Mouse (Mus musculus) limb, embryonic 12.5 days (tissue): ENCODE measurements around the gene Tsc1. TPM values are rescaled to one million over a fixed set of nuclear protein-coding genes. Genes with fewer than 3 reads are reported as not detected.

ENCODE experiments used
- ATAC-seq: fragments of 200-750 bp; cut with Nextera tagmentation; 2 replicates; pipeline ENCODE4 v1.8.0; 2017; ENCODE audit warnings: low read depth, moderate TSS enrichment; ENCODE audit not compliant: insufficient number of reproducible peaks, insufficient read depth, low FRiP score, low TSS enrichment
- H3K27ac ChIP-seq: fragments of 300-500 bp; sonication (generic); 2 replicates; pipeline ENCODE4 v1.5.1; 2016; ENCODE audit warnings: mild to moderate bottlenecking, moderate library complexity
- H3K27me3 ChIP-seq: fragments of 300-500 bp; sonication (generic); 2 replicates; pipeline ENCODE4 v1.6.1; 2016; ENCODE audit warnings: mild to moderate bottlenecking, moderate library complexity
- H3K36me3 ChIP-seq: fragments of 300-500 bp; sonication (generic); 2 replicates; pipeline ENCODE4 v1.6.1; 2016; ENCODE audit warnings: mild to moderate bottlenecking, moderate library complexity
- H3K4me1 ChIP-seq: fragments of 300-500 bp; sonication (generic); replicated peaks from 2 replicates; pipeline ENCODE4 v1.6.1; 2016
- H3K4me2 ChIP-seq: fragments of 300-500 bp; sonication (generic); 2 replicates; pipeline ENCODE4 v1.6.1; 2016; ENCODE audit warnings: mild to moderate bottlenecking, moderate library complexity
- H3K4me3 ChIP-seq: fragments of 300-500 bp; sonication (generic); replicated peaks from 2 replicates; pipeline ENCODE4 v1.5.1; 2016; ENCODE audit warnings: mild to moderate bottlenecking
- H3K9ac ChIP-seq: fragments of 300-500 bp; sonication (generic); replicated peaks from 2 replicates; pipeline ENCODE4 v1.6.1; 2016; ENCODE audit warnings: mild to moderate bottlenecking, moderate library complexity
- H3K9me3 ChIP-seq: fragments of 300-500 bp; sonication (generic); 2 replicates; pipeline ENCODE4 v1.6.1; 2016; ENCODE audit warnings: mild to moderate bottlenecking, moderate library complexity
- WGBS: fragments of 180-500 bp; shearing (Covaris S2); methylation state at CpG from one replicate; pipeline ENCODE4 v1.1.7; 2016; 5-methylcytosine and 5-hydroxymethylcytosine counted together
- polyA plus RNA-seq: library from polyadenylated mRNA; unstranded; fragments of >200 nt; fragmentation: Nextera tagmentation; extraction: Ambion mirVana; gene quantifications from 2 replicates; pipeline ENCODE4 v1.2.1, GENCODE M21; 2016

Tsc1 gene
- polyA plus RNA-seq, 1 experiment from 2014 or later: 24.9 TPM

DNA sequence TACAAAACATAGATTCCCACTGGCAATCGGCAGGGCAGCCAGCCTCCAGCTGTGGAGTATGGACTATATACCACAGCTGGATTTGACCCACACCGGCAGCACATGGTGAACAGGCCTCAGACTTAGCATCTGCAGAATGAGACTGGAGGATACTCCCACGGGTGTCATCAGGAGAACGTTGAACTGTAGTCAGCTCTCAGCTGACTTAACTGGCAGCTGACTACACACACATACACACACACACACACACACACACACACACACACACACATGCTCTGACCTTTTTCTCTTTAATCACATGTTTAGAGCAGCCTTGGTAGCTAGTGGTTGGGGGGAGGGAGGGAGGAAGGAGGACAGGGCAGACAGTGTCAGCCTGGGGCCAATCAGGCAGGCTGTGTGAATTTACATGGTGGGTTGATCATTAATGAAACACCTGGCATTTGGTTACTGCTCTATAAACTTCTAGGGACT lies 11.1 kb upstream of the Tsc1 start:
- H3K27ac ChIP-seq: peak overlapping the region; percentile 53
- ATAC-seq: peak; percentile 83
- H3K9ac ChIP-seq: 0 out of 2 replicates have a peak overlapping the region, but pooled peaks have one; percentile 23
- H3K27me3 ChIP-seq: no peaks in the 10 kb centered on the region
- peak overlapping the region; percentile 15 for H3K4me2 ChIP-seq
- no peaks in the 10 kb centered on the region for H3K36me3 ChIP-seq
- peaks cover 22% of the 10 kb centered on the region for H3K4me1 ChIP-seq
- 9% methylated on average over 4 of the region's 4 CpGs for WGBS
- H3K4me3 ChIP-seq: no peak overlapping the region
- no peaks in the 10 kb centered on the region for H3K9me3 ChIP-seq

DNA sequence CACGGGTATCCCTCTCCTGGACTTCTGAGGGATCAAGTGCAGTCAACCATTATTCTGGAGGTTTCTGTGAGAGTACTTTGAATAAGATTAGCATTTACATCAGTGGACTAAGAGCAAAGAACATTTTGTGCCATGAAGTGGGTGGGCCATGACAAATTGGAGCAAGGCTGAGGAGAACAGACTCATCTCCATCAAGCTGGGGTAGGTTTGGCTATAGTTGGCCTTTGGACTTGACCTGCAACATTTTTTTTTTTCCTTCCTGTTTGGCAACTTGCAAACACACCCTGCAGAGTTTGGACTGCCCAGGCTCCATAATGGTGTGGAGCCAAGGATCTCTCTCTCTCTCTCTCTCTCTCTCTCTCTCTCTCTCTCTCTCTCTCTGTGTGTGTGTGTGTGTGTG lies 8.4 kb upstream of the Tsc1 start:
- peaks cover 28% of the 10 kb centered on the region for H3K4me1 ChIP-seq
- H3K27me3 ChIP-seq: no peaks in the 10 kb centered on the region
- WGBS: 59% methylated on average over 1 of the region's 1 CpGs
- no peak overlapping the region for H3K27ac ChIP-seq
- no peak for ATAC-seq
- no peak overlapping the region for H3K9ac ChIP-seq
- no peak overlapping the region for H3K4me3 ChIP-seq
- no peaks in the 10 kb centered on the region for H3K9me3 ChIP-seq
- H3K36me3 ChIP-seq: no peaks in the 10 kb centered on the region
- H3K4me2 ChIP-seq: no peak overlapping the region

DNA sequence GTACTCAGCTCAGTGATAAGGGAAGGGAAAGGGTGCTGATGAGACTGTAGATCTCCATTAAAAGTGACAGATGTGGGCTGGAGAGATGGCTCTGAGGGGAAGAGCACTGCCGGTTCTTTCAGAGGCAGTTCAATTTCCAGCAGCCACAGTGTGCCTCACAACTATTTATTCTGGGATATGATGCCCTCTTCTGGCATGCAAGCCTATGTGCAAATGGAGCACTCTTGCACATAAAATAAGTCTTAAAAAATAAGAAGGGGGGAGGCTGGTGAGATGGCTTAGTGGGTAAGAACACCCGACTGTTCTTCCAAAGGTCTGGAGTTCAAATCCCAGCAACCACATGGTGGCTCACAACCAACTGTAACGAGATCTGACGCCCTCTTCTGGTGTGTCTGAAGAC lies 7.9 kb upstream of the Tsc1 start:
- Histone ChIP-seq H3K27ac (no peak overlapping the region), H3K4me1 (peaks cover 31% of the 10 kb centered on the region), H3K4me3 (no peak overlapping the region), H3K27me3 (no peaks in the 10 kb centered on the region), H3K36me3 (no peaks in the 10 kb centered on the region), H3K9ac (no peak overlapping the region), H3K9me3 (no peaks in the 10 kb centered on the region), H3K4me2 (no peak overlapping the region)
- ATAC-seq: no peak
- 43% methylated on average over 4 of the region's 4 CpGs for WGBS

DNA sequence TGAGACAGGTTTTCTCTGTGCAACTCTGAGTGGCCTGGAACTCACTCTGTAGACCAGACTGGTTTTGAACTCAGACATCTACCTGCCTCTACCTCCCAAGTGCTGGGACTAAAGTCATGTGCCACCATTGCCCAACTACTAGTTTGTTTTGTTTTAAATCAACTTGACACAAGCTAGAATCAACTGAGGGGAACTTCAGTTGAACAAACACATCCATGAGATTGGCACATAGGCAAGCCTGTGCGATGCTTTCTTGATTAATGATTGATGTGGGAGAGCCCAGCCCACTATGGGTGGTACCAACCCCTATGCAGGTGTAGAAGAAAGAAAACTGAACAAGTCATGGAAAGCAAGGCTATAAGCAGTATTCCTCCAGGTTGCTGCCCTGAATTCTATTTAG lies 5.8 kb upstream of the Tsc1 start:
- ATAC-seq: no peak
- H3K27ac ChIP-seq: no peak overlapping the region
- peaks cover 23% of the 10 kb centered on the region for H3K4me1 ChIP-seq
- WGBS: 84% methylated on average over 1 of the region's 1 CpGs
- no peaks in the 10 kb centered on the region for H3K27me3 ChIP-seq
- H3K36me3 ChIP-seq: no peaks in the 10 kb centered on the region
- no peaks in the 10 kb centered on the region for H3K9me3 ChIP-seq
- H3K4me2 ChIP-seq: no peak overlapping the region
- no peak overlapping the region for H3K9ac ChIP-seq
- H3K4me3 ChIP-seq: no peak overlapping the region

DNA sequence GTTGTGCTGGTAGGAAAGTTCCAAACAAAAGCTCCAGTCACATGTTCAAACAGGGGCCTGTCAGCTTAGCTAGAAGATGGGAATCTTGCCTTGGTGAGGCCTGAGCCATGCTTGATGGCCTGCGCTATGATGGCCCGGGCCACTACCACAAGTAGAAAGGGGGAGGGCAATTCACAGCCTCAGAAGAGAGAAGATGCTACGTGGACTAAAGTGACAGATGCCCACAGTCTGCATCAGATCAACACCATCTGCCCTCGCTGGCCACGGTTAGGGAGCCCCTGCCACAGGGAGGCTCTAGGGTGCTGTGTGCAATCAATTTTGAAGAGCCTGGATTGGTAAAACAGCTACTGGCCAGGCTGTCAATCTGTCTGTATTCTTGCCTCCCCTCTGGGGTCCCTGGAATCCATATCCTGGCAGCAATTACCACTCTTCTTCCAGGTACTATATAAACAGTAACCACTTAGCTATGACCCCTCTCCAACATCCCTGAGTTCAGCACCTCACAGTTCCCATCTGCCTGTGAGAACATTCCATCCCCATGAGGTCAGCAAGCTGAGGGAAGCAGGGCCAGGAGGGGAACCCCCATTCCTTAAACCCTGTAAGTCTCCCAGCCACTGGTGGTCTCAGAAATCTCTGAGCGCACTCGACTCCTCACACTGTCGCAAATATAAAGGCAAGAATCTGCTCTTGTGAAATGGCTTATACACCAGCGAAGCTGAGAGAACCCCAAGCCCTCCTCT lies 3.8 kb upstream of the Tsc1 start:
- Histone ChIP-seq H3K27ac (no peak overlapping the region), H3K27me3 (no peaks in the 10 kb centered on the region), H3K4me1 (peaks cover 24% of the 10 kb centered on the region), H3K9ac (no peak overlapping the region), H3K4me2 (no peak overlapping the region), H3K9me3 (no peaks in the 10 kb centered on the region), H3K36me3 (no peaks in the 10 kb centered on the region), H3K4me3 (no peak overlapping the region)
- WGBS: 81% methylated on average over 9 of the region's 9 CpGs
- no peak for ATAC-seq

DNA sequence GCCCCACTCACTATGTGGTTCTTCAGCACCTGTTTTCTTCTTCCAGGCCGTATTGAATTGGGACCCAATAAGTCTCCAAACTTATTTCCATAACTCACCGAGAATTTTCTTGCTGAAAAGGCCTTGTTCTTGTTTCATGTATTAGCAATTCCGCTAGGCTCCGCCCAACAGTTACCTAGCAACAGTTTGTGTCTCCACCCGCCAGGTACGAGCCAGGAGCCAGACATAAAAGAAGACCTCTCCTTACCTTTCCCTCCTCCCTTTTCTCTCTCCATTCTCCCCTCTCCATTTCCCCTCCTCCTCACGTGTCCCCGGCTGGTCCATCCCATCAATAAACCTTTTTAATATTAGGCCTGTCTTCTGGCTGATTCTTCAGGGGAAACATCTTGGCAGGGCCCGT lies 2.7 kb upstream of the Tsc1 start:
- H3K27me3 ChIP-seq: no peaks in the 10 kb centered on the region
- H3K27ac ChIP-seq: peak overlapping the region; percentile 20; the same call in 1 of the 2 replicates
- H3K4me2 ChIP-seq: peak overlapping the region; percentile 50
- no peaks in the 10 kb centered on the region for H3K36me3 ChIP-seq
- H3K9me3 ChIP-seq: no peaks in the 10 kb centered on the region
- WGBS: 14% methylated on average over 9 of the region's 9 CpGs
- no peak for ATAC-seq
- H3K4me3 ChIP-seq: peak overlapping the region; percentile 23
- H3K9ac ChIP-seq: peak overlapping the region; percentile 34
- H3K4me1 ChIP-seq: peaks cover 34% of the 10 kb centered on the region

DNA sequence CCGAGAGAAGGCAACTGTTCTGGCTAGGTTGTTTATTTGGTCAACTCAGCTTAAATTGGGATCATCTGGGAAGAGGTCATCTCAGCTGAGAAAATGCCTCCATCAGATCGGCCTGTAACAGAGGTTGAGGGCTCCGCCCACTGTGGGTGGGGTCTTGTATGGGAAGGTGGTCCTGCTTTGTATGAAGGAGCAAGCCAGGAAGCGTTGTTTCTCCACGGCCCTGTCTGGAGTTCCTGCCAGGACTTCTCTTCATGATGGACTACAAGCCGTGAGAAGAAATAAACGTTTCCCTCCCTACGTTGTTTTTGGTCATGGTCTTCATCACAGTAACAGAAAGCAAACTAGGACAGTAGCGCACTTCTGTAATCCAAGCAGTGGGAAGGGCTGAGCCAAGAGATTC lies 2.1 kb upstream of the Tsc1 start:
- peaks cover 39% of the 10 kb centered on the region for H3K4me1 ChIP-seq
- H3K27ac ChIP-seq: peak overlapping the region; percentile 20; the same call in 1 of the 2 replicates
- H3K36me3 ChIP-seq: no peaks in the 10 kb centered on the region
- H3K9ac ChIP-seq: peak overlapping the region; percentile 34; the same call in 1 of the 2 replicates
- ATAC-seq: no peak
- H3K4me2 ChIP-seq: peak overlapping the region; percentile 50
- peak overlapping the region; percentile 23 for H3K4me3 ChIP-seq
- WGBS: 7% methylated on average over 9 of the region's 9 CpGs
- no peaks in the 10 kb centered on the region for H3K27me3 ChIP-seq
- no peaks in the 10 kb centered on the region for H3K9me3 ChIP-seq

DNA sequence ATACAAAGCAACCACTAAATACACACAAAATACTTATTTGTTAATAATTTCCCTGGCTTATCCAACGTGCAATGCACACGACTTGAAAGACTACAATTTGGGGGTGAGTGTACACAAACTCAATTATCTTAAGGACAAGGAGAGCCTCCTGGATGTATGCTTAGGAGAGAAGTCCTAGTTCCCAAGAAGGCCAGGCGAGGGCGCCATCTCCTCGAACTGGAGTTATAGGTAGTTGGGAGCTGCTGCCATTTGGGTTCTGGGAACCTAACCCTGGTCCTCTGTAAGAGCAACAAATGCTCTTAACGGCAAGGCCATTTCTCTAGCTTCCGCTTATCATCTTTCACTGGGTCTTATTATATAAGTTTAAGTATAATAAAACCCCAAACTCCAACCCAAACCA lies 1.2 kb upstream of the Tsc1 start:
- no peak for ATAC-seq
- H3K9ac ChIP-seq: no peak overlapping the region
- H3K36me3 ChIP-seq: no peaks in the 10 kb centered on the region
- no peak overlapping the region for H3K27ac ChIP-seq
- H3K27me3 ChIP-seq: no peaks in the 10 kb centered on the region
- peaks cover 44% of the 10 kb centered on the region for H3K4me1 ChIP-seq
- H3K9me3 ChIP-seq: no peaks in the 10 kb centered on the region
- H3K4me3 ChIP-seq: no peak overlapping the region
- no peak overlapping the region for H3K4me2 ChIP-seq
- 60% methylated on average over 7 of the region's 7 CpGs for WGBS

DNA sequence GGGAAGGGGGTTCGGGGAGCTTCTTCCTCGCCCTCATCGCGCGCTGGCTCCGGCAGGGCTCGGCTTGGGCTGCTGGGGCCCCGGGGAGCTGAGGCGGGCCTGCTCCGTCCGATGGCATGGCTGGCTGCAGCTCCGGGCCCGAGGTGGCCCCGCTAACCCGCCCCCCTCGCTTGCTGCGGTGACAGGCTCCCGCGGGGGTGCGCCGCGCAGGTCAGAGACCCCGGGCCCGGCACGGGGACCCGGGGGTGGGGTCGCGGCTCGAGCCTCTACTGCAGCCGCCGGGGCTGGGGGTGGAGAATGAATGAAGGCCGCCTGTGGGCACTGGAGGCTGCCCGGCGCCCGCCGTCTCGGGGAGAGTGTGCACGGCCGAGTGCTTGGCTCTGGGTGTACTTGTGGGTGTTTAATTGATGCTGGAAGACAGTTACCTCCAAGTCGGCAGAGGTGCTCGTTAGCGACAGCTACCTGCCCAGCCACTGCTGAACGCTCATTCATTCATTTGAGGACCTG lies 460 bp downstream of the Tsc1 start:
- peak; percentile 53; the same call in 1 of the 2 replicates for ATAC-seq
- Histone ChIP-seq H3K9ac (peak overlapping the region; percentile 96), H3K36me3 (no peaks in the 10 kb centered on the region), H3K4me1 (peaks cover 45% of the 10 kb centered on the region), H3K27me3 (no peaks in the 10 kb centered on the region), H3K9me3 (no peaks in the 10 kb centered on the region), H3K4me2 (peak overlapping the region; percentile 79), H3K27ac (peak overlapping the region; percentile 92), H3K4me3 (peak overlapping the region; percentile 99)
- under 1% methylated on average over 43 of the region's 43 CpGs for WGBS

DNA sequence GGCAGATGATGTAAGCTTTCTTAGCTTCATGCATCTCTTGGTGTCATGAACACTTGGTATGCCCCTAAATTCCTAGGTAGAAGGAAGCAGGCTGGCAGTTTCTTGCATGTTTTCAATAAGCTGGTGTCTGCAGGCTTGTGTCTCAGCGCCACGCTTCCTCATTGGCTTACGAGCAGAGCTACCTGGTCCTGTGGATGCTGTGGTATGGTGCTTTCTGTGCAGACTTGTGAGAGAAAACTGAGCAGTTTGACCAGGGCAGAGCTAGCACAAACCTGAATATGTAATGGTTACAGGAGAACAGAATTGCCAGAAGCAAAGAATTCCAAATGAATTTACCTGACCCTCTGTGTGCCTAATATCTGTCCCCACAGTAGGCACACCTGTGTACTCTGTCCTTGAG lies 2.1 kb downstream of the Tsc1 start:
- Histone ChIP-seq H3K4me1 (peaks cover 37% of the 10 kb centered on the region), H3K4me3 (0 out of 2 replicates have a peak overlapping the region, but pooled peaks have one; percentile 4), H3K9me3 (no peaks in the 10 kb centered on the region), H3K27me3 (no peaks in the 10 kb centered on the region), H3K27ac (no peak overlapping the region), H3K36me3 (no peaks in the 10 kb centered on the region), H3K9ac (0 out of 2 replicates have a peak overlapping the region, but pooled peaks have one; percentile 18), H3K4me2 (peak overlapping the region; percentile 79; the same call in 1 of the 2 replicates)
- no peak for ATAC-seq
- 70% methylated on average over 3 of the region's 3 CpGs for WGBS

DNA sequence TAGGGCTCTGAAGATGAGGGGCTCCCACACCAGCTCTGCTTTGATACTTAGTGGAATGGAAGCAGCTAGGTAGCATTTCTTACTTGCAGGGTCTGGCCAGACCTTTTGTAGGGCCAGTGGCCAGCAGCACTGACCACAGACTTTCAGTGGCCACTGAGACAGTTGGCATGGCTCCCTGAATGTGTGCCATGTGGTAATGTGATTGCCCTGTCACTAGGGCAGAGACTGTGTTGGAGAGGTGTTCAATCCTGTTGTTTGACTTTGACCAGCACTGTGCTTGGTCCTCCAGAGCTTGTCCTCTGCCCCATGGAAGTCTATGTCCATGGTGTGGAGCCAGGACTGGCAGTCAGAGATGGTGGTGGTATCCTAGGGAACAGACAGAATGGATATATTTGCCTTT lies 9.5 kb downstream of the Tsc1 start:
- Histone ChIP-seq H3K4me1 (no peaks in the 10 kb centered on the region), H3K27ac (no peak overlapping the region), H3K9me3 (no peaks in the 10 kb centered on the region), H3K4me3 (no peak overlapping the region), H3K4me2 (no peak overlapping the region), H3K9ac (no peak overlapping the region), H3K27me3 (no peaks in the 10 kb centered on the region), H3K36me3 (peaks cover 11% of the 10 kb centered on the region)
- no peak for ATAC-seq
